Mouse (Mus musculus): ENCODE results near the gene Cdh4.

The Cdh4 gene

DNA sequence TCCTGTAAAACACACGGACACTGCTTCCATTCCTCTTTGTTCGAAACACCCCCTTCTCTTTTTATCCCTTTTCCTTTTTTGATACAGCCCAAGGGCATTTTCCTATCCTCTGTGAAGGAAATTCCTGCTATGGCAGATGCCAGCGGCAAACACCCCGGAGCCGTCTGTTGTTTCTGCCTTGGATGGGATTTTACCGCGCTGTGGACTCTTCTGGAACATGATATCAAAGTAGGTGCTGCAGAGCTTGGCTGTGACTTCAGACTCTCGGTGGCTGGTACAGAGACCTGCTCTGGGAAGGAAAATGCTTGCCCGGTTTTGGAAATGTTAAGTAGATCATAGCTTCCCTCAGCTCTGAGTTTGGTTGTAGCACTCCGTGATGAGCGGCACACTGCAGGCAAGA lies 156.7 kb downstream of the Cdh4 start:
- no peak for DNase-seq (ENCODE audit: low spot score)

DNA sequence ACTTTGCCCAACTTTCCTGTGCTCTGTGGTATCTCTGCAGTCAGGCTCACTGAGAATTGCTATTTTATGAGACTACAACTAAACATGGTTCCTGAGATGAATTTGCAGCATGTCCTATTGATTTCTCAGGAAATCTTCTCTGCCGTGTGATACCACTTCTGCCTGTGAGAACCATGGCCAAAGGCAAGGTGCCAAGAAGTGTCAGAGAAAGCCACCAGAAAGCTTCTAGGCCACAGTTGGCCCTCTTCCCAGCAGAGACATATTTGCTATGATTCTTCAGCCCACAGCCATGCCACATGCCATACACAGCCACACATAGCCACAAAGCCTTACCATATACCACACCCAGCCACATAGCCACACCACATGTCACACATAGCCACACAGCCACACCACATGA lies 157.7 kb downstream of the Cdh4 start:
- no peak for DNase-seq (ENCODE audit: low spot score)

DNA sequence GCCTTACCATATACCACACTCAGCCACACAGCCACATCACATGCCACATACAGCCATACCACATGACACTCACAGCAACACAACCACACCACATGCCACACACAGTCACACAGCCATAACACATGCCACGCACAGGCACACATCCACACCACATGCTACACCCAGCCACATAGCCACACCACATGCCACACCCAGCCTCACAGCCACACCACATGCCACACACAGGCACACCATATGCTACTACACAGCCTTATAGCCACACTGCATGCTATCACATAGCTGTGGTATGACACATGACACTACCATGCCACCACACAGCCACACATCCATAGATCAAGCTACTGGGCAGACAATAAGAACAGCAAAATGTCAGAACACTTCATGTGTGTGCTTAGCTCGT lies 158.1 kb downstream of the Cdh4 start:
- DNase-seq (ENCODE audit: low spot score) = no peak

DNA sequence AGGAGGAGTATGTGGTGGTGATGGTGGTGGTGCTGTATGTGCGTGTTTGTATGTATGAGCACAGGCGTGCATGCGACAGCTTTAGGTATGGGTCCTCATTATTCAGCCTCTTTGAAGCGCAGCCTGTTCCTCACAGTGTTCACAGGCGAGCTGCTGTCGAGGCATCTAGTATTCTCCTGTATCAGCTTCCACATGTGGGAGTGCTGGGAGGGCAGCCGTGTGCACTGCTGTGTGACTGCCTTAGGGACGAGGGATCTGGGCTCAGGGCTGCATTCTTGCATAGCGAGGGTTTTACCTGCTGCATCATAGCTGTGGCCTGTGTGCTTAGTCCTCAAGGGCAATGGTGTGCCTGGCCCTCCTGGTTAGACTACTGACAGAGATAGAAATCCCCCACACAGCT lies 158.9 kb downstream of the Cdh4 start:
- DNase-seq (ENCODE audit: low spot score) = no peak

GRCm38 (mm10) chr2:179604746-179605145 lies 162.5 kb downstream of the Cdh4 start:
- DNase-seq (ENCODE audit: low spot score) = no peak

- DNase-seq (ENCODE audit: low spot score) = no peak
These were observed 163.0 kb downstream of the Cdh4 start for GRCm38 (mm10) chr2:179605255-179605654.

DNA sequence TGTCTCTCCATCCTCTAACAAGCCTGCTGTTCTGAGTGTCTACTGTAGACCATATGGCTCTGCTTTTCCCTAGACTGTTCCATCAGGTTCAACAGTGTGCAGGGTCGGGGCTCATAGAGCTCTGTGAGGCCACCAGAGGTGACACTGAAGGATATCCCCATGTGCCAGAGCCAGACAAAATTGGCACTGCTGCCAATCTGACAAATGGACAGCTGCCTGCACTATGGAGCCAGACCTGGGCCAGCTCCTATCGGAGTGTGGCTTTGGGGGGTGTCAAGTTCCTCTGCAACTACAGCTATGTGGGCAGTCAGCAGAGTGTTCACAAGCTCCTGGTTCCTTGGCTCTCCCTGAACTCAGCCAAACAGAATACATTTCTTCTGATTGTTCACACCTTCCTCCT lies 164.1 kb downstream of the Cdh4 start:
- DNase-seq (ENCODE audit: low spot score) = no peak

- peak; percentile 69 for DNase-seq (ENCODE audit: low spot score)
These were observed 173.7 kb downstream of the Cdh4 start for GRCm38 (mm10) chr2:179615906-179616305.

- DNase-seq (ENCODE audit: low spot score) = no peak
These were observed 181.6 kb downstream of the Cdh4 start for GRCm38 (mm10) chr2:179623643-179624473.

DNA sequence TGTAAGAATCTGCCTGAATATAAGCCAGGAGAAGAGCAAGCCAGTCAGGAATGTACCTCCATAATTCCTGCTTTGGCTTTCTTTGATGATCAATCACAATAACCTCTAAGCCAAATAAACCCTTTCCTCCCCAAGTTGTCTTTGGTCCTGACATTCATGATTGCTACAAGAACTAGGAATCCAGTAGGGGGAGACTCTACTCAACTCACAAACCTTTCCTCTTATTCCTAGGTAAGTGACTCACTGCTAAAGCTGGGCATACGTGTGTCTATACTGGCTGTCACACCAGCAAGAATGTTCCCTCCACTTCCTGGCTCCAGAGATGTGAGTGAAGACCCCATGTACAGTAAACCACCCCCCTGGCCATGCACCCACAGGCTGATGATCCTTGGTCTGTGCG lies 185.3 kb downstream of the Cdh4 start:
- no peak for DNase-seq (ENCODE audit: low spot score)

DNA sequence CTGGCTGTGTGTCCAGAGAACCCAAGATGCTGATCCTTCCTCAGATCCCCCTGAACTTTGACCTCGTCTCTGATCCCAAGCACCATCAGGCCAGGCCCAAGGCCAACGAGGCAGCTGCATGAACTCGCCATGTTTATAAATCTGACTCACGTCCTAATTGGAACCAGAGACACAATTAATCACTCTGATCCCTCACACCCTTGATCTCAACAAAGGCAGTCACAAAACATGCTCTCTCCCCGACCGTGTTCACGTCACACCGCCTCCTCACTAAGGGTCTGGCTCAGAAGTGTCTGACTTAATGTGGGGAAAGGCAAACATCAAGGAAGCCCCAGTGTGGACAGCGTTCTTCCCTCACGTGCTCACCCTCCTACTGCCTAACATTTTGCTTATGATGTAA lies 188.5 kb downstream of the Cdh4 start:
- no peak for DNase-seq (ENCODE audit: low spot score)

DNA sequence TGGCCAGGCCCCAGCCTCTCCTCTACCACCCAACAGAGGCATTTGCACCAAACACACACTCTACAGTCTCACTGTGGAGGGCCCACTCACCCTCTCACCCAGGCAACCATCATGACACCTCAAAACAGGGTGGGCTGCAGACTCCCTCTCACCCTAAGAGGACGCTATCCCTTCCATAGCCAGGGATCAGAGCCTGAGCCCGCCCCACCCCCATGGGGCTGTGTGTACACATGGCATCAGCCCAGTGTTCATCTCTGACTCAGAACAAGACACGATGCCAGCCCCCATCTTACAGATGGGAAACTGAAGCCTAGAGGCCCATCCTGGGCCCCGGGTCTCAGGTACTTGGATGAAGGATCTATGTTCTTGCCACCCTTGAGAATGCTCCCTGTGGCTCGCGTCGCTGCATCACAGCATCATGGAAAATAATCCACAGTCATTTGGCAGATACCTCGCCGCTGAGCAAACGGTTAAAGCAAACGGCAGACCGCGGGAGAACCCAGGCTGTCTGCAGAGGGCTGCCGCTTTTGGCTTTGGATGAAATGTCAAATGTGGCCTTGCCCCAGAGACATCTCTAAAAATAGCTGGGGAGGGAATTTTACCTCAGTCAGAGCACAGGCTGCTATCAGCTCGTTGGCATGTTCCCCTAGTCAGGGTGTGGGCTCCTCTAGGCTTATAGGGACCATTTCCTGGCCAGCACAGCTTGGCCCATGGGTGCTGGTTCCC lies 198.5 kb downstream of the Cdh4 start:
- DNase-seq (ENCODE audit: low spot score) = no peak

GRCm38 (mm10) chr2:179648573-179649263 lies 206.5 kb downstream of the Cdh4 start:
- no peak for DNase-seq (ENCODE audit: low spot score)

GRCm38 (mm10) chr2:179649370-179649769 lies 207.1 kb downstream of the Cdh4 start:
- no peak for DNase-seq (ENCODE audit: low spot score)

DNA sequence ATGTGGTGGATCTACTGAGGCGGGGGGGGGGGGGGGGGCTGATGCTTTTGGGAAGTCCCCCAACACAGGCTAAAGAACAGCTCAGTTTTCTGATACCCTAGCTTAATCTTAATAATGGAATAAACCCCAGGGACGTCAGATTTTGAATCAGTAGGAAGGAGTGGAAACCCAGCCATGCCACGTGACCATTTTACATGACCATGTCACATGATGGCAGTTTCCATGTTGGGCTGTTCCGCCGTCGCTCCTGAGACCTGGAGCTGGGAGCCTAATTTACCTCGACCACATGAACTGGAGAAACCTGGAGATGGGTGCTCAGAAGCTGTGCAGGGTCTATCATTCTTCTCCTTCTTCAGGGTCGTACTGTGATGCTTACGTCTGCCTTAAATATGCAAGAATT lies 207.9 kb downstream of the Cdh4 start:
- no peak for DNase-seq (ENCODE audit: low spot score)

- DNase-seq (ENCODE audit: low spot score) = no peak
These were observed 213.3 kb downstream of the Cdh4 start for GRCm38 (mm10) chr2:179655506-179655905.

GRCm38 (mm10) chr2:179659254-179659653 lies 217.0 kb downstream of the Cdh4 start:
- DNase-seq (ENCODE audit: low spot score) = no peak

GRCm38 (mm10) chr2:179661998-179662714 lies 219.9 kb downstream of the Cdh4 start:
- no peak for DNase-seq (ENCODE audit: low spot score)

GRCm38 (mm10) chr2:179662739-179663138 lies 220.5 kb downstream of the Cdh4 start:
- no peak for DNase-seq (ENCODE audit: low spot score)

DNA sequence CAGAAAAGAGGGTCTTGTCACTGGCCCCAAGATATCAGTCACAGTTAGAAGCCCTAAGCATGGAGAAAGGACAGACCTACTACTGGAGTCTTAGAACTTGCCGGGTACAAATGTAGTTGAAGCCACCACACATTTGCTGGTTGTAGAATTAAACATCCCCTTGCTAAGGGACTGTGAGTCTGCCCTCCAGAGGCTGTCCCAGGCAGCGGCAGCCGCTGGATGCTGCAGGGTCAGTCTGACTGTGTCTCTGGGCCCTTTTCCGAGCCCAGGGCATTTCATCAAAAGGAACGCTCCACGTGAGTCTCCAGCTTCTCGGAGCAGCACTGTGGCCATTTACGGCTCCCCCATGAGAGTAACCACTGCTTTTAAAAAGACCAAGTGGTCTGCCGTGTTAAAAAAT lies 221.4 kb downstream of the Cdh4 start:
- DNase-seq (ENCODE audit: low spot score) = no peak

- no peak for DNase-seq (ENCODE audit: low spot score)
These were observed 222.0 kb downstream of the Cdh4 start for GRCm38 (mm10) chr2:179664171-179664608.

GRCm38 (mm10) chr2:179670689-179671088 lies 228.5 kb downstream of the Cdh4 start:
- DNase-seq (ENCODE audit: low spot score) = no peak
